Mouse (Mus musculus): ENCODE measurements at regions not wholly inside any gene's neighbourhood (a gene's known extent, or its start where the extent isn't known, plus 50 kb on each side); places are given as distances from the start of the nearest gene placed in this dataset.

DNA sequence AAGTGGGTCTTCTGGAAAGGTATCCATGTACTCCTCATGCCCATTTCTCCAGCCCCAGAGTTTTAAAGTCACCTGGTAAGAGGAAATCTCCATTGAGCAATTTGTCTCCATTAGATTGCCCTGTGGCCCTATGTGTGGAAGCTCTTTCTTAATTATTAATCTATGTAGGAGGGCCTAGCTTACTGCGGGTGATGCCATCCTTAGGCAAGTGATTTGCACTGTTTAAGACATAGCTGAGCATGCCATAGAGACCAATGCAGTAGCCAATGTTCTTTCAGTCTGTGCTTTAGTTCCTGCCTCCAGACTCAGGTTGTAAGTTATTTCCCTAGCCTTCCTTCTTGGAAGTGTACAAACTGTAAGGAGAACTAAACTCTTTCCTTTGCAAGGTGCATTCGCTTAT is 661.0 kb downstream of the Hdgfl1 start:
- no peak for DNase-seq (ENCODE audit: low spot score in 2 of 2)

DNA sequence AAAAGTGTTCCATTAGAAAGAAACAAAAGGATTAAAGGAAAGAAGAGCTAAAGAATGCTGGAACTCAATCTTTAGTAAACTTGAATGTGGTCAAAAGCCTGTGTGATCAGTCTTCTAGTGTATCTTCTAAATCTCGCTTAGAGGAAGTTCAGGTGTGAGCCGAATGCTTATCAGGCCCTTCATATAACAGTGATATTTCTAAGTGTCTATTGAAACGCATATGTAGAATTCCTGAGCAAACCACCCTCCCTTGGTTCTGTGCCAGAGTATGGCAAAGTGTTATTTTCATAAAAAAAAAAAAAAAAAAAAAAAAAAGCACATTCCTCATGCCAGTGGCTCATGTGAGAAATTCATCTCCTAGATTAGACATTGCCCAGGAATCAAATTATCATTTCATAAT is 681.2 kb downstream of the Hdgfl1 start:
- no peak for DNase-seq (ENCODE audit: low spot score in 2 of 2)

- peak in 1 of 2 experiments; percentile 6 for DNase-seq (ENCODE audit: low spot score in 2 of 2)
Observed at GRCm38 (mm10) chr13:26080814-26081213, 689.2 kb downstream of the Hdgfl1 start.

DNA sequence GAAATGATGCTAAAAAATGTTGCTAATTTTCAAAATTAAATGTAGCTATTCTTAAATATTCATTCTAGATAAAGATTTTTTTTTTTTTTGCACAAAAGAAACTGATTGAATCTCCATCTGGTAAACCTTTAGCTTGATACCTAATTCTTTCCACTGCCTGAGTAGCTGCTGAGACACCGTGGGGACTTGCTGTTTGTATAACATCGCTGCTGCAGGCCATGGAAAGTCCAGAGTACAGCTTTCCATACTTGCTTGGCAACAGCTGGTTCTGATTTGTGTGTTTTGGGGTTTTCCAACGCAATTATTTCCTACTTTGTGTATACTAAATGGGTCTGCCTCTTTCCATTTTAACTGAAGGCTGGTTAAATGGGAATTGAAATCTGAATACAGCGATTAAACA is 689.7 kb downstream of the Hdgfl1 start:
- DNase-seq (ENCODE audit: low spot score in 2 of 2) = no peak

- no peak for DNase-seq (ENCODE audit: low spot score in 2 of 2)
Observed at GRCm38 (mm10) chr13:26079362-26079761, 690.6 kb downstream of the Hdgfl1 start.

DNA sequence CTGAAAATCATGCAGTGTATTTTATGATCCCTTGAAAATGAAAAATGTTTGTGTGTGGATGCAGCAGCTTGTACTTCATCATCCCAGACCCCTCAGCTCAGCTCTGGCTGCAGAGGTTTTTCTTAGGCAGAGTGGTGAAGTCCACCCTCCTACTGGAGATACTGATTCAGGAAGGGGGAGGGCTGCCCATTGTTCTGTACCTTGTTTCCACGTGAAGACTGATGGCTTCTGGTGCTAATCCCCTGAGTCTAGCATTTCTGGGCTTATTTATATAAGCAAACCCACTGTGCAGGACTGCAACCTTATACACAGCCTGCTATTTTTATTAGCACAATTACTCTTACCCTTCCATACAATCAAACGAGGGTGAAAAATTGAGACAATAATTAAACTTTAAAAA is 708.6 kb downstream of the Hdgfl1 start:
- DNase-seq (ENCODE audit: low spot score in 2 of 2) = no peak

GRCm38 (mm10) chr13:26037699-26038098 is 732.3 kb downstream of the Hdgfl1 start:
- peak in 1 of 2 experiments; percentile 18 for DNase-seq (ENCODE audit: low spot score in 2 of 2)

DNA sequence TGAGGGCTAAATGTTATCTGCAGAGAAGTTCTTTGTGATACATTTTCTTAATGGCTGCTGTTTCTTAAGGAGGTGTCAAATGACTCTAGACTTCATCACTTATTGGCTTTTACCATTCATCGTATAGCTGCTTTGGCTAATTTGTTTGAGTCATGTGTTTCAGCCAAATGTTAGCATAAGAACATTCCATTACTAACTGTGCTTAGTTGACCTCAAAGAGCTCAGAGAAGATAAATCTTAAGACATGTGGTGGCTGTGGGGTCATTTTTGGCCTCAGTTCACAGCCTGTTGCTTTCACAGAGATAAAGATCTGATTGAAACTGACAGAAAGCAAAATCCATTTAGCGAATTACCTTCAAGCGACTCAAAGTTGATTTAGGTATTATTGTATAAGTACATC is 743.6 kb downstream of the Hdgfl1 start:
- DNase-seq (ENCODE audit: low spot score in 2 of 2) = no peak

GRCm38 (mm10) chr13:26024696-26025095 is 745.3 kb downstream of the Hdgfl1 start:
- DNase-seq (ENCODE audit: low spot score in 2 of 2) = no peak

- peak in 1 of 2 experiments; percentile 4 for DNase-seq (ENCODE audit: low spot score in 2 of 2)
Observed at GRCm38 (mm10) chr13:26020491-26020890, 749.5 kb downstream of the Hdgfl1 start.

DNA sequence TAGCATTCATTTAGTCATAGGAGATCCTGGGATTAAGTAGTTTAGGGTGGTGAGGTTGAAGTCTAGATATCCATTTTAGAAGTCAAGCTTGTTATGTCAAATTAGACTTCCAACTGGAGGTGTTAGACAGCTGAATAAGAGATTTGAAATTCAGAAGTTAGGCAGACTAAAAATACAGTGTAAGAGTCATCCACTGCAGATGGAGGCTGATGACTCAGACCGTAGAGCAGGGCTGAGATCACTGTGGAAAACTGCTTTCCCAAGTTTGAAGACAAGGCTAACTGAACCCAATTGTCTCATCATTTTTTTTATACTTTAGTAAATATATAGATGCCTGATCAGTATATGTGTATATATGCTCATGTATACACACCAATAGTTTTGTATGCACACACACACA is 738.8 kb upstream of the Nrsn1 start:
- DNase-seq (ENCODE audit: low spot score in 2 of 2) = peak in 1 of 2 experiments; percentile 23

DNA sequence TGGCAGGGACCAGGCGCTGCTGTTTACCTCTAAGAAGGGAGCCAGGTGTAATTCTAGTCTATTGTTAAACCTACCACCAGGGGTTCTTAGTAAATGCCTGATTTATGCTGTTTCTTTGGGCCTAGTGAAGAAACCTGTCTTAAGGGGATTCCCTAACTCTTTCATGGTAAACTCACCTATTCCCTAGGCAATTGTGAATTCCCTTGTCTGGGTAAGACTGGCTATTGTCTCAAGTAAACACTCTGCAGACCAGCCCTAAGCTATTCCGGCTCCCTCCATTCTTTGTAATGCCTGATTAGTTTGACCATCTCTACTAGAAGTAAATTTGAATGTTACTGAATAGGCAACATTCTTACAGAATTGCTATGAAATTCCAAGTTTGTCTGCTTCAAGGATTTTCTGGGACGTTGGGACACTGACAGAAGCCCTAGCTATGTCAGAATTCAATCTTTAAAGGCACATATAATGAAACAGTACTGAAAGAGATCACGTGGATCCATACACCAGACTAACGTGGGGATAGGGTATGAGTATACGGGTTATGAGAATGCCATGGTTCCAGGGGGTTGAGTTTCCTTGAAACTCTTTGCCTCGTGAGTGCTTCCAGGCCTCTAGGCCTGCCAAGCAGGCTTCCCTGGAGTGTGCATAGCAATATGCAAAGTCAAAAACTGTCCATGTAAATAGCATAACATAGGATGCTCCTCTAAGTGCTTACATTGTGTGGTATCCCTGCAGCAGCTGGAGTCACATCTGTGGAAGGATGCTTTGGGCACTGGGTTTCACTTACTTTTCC is 734.7 kb upstream of the Nrsn1 start:
- no peak for DNase-seq (ENCODE audit: low spot score in 2 of 2)

GRCm38 (mm10) chr13:25993526-25993925 is 723.2 kb upstream of the Nrsn1 start:
- DNase-seq (ENCODE audit: low spot score in 2 of 2) = no peak

DNA sequence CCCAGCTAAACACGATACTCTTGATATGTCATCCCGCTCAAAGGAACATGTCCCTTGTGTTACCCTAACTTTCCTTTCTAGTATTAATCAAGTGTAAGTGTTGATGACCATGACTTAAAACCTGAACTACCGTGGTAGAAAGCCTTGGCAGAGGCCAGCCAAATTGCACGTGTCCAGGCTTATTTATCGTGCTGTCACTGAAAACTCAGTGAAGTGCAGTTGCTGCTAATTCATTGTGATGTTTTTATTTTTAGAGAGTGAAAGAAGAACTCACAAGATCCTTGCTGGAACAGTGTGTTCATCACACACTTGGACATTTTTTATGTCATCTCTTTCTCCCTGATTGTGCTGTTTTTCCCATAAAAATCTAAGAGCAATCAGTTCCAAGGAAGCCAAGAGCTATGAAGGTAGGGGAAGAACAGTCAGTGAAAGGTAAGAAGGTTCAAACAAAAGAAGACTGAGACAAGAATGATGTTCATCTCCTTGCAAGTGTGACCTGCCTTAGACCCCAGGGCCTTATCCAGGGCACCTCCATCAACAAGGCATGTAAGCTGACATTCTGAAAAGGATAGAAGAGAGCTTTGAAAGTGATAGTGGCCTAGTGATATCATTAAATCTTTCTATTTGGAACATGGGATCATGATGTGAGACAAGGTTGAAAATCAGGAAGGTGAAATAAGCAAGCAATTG is 718.9 kb upstream of the Nrsn1 start:
- DNase-seq (ENCODE audit: low spot score in 2 of 2) = no peak

DNA sequence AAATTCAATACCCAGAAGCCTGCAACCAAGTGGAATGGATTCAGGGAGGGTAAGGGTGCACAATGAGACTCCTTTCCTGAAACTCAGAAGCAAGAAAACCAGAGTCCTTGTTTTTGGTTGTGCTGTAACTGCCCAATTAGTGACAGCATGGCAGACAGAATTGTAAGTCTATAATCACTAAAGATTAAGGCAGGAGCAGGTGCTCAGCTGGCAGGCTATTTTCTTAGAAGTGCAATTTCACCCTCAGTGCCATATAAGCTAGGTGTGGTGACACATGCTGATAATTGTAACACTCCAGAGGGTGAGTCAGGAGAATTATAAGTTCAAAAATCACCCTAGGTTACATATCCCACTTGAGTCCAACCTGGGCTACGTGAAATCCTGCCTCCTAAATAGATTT is 714.2 kb upstream of the Nrsn1 start:
- DNase-seq (ENCODE audit: low spot score in 2 of 2) = no peak

DNA sequence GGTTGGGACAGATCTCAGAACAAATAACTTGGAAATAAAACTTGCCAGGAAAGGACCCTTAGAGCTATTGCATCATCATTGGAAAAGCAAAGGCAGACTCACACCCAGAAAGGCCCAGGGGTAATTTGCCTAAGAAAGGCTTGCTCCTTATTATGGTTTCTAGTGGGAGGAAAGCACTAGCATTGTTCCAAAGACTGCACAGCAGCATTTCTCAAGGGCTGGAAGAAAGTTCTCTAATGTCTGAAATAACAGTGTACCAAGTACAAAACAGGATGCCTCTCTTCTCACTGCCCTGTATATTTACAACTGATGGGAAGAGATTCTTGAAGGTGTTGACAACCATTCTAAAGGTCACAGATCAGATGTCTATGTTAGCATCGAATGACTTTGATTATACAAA is 713.4 kb upstream of the Nrsn1 start:
- DNase-seq (ENCODE audit: low spot score in 2 of 2) = no peak

- DNase-seq (ENCODE audit: low spot score in 2 of 2) = peak in 1 of 2 experiments; percentile 39
Observed at GRCm38 (mm10) chr13:25978648-25979047, 708.3 kb upstream of the Nrsn1 start.

DNA sequence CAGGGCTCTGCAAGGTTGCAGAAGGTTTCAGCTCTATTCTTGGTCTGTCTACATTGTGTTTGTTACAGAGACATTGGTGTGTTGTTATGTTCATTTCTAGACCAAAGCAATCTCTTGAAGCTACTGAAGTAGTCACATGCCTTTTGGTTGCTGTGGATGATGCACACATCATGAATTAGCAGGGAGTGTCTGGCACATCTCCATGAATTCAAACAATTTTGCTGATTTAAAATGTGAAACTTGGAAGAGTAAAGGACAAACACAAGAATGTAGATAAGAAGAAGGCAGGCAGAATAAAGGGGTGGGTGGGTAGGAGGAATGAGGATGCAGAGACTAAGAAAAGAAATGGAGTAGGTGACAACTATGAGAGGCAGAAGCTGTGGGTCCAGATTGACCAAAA is 688.3 kb upstream of the Nrsn1 start:
- no peak for DNase-seq (ENCODE audit: low spot score in 2 of 2)

- DNase-seq (ENCODE audit: low spot score in 2 of 2) = no peak
Observed at GRCm38 (mm10) chr13:25958153-25958466, 687.8 kb upstream of the Nrsn1 start.

DNA sequence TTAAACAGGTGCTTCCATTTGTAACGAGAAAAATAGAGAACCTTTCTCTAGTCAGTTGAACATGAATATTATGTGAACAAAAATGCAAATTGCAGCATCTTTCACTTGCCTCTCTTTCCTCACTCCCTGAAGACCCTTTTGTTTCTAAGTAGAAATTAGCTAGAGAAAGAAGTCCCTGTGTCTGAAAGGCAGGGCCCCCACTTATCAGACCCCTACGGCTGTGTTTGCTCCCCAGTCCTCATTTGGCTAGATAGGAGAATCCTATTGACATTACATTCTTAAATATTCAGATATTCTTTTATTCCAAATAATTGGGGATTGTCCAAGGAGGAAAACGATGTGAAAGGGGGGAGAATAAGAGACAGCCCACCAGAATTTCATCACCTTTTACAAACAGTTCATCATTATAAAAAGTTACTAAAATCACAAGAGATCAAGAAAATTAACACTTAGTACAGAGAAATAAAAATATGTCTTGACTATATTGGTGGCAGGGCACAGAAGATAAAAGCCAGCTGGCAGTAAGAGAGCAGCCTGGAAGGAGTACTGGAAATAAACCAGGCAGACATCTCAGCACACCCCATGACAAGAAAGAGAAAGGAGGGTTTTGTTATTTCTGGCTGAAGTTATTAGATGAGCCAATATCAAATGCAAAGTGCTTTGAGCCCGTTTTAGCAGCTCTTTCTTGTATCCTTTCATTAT is 687.3 kb upstream of the Nrsn1 start:
- DNase-seq (ENCODE audit: low spot score in 2 of 2) = no peak

- DNase-seq (ENCODE audit: low spot score in 2 of 2) = no peak
Observed at GRCm38 (mm10) chr13:25937631-25938030, 667.3 kb upstream of the Nrsn1 start.

GRCm38 (mm10) chr13:25933783-25934182 is 663.5 kb upstream of the Nrsn1 start:
- DNase-seq (ENCODE audit: low spot score in 2 of 2) = no peak

Measured in layer of hippocampus, postnatal 14 days (tissue).